8 mouse cellular contexts compared by ENCODE assay signal in the genomic region with DNA sequence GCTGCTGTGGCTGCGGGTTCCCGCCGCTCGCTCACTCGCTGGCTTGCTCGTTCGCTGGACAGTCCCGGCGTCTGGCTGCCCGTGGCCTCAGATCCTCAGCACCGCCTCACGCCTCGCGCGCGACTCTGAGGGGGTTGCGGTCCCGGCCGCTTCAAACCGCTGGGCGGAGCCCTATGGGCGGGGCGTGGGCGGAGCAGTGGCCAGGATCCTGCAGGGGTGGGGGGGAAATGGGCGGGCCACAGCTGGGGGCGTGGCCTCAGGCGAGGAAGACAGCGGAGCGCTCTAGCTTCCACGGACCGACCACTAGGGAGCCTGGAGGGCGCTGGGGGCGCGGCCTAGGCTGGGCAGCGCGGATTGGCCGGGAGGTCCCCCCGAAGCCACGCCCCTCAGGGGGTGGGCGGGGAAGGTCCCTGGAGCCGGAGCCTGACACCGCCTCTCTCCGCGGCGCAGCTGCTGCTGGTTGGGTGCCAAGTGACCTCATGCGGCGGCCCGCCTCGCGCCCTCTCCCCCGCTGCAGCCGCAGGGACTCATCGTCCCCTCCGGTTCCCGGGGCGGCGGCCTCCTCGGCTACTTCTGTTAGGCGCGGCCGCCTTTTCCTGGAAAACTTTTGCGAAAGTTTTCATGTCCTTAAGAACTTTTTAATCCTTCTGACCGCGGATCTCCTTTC. TPM values are rescaled to one million over a fixed set of nuclear protein-coding genes. Genes with fewer than 3 reads are reported as not detected.
DNase-seq lines count a peak whose midpoint lies in the region; ATAC-seq lines count a peak whose summit lies in the region.

A gene (minus strand): TSS at position 175 of the 667 bp plus-strand sequence.

- H3K4me1 ChIP-seq in hindbrain, embryonic 11.5 days (replicated peaks; ENCODE audit: control insufficient read depth, insufficient read depth, low read length): peaks cover 12% of the 10 kb centered on the region; the same call in 1 of the 2 replicates

- peaks cover 3% of the 10 kb centered on the region; the same call in 1 of the 2 replicates for H3K27me3 ChIP-seq in hindbrain, embryonic 11.5 days (ENCODE audit: control insufficient read depth, insufficient read depth, low read length)

- peak within 1 kb of the TSS; percentile 81 for H3K4me2 ChIP-seq in hindbrain, embryonic 11.5 days (replicated peaks; ENCODE audit: low read depth, low read length)

- peak within 1 kb of the TSS; percentile 97 for H3K27ac ChIP-seq in hindbrain, embryonic 11.5 days (ENCODE audit: low read depth, low read length)

- H3K9me3 ChIP-seq in hindbrain, embryonic 11.5 days (ENCODE audit: control insufficient read depth, low read length): no peaks in the 10 kb centered on the region

- under 1% methylated on average over 44 of the region's 64 CpGs for WGBS in hindbrain, embryonic 11.5 days

- peak; percentile 100 for DNase-seq in Muller cell, postnatal 12 days (ENCODE audit: inconsistent ontology term)
- DNase-seq in cerebellum, adult 9-11 months: peak; percentile 90
- DNase-seq in frontal cortex, adult 2 months (ENCODE audit: extremely low spot score in 1 of 2, low spot score in 1 of 2): peak; percentile 90 to 94
- DNase-seq in hindbrain, embryonic 11.5 days (ENCODE audit: low spot score): peak; percentile 100
- peak; percentile 95 to 97 for DNase-seq in layer of hippocampus, postnatal 10 days (ENCODE audit: low spot score in 2 of 2)
- DNase-seq in lung, postnatal 10 days: peak; percentile 100
- peak; percentile 100 for DNase-seq in ovary, postnatal 36 days (ENCODE audit: low spot score)
- DNase-seq in thymus, postnatal 25 days: peak; percentile 100

- peak within 1 kb of the TSS; percentile 84 for H3K9ac ChIP-seq in hindbrain, embryonic 11.5 days (ENCODE audit: low read depth, low read length)

- peak; percentile 98 for ATAC-seq in hindbrain, embryonic 11.5 days (ENCODE audit: low FRiP score)

- peak within 1 kb of the TSS; percentile 91 for H3K4me3 ChIP-seq in hindbrain, embryonic 11.5 days (ENCODE audit: low read depth, low read length)

- no peaks in the 10 kb centered on the region for H3K36me3 ChIP-seq in hindbrain, embryonic 11.5 days (ENCODE audit: control insufficient read depth, insufficient read depth, low read length)

RNA-seq across cellular contexts. Expression of the gene that starts here (rescaled TPM):
- 67.3 and 73.5 TPM in 2 replicates for polyA plus RNA-seq in frontal cortex, adult 2 months (2012; rRNA removed)
- 109 and 147 TPM in 2 replicates for polyA plus RNA-seq in hindbrain, embryonic 11.5 days (2014; fragmentation: Nextera tagmentation; extraction: Ambion mirVana)
- 10 to 100 TPM; 31.0 to 31.6 TPM for total RNA-seq in layer of hippocampus, postnatal 10 days (2021)

Comparison
In these comparisons a context has a peak if more than half of its experiments do, and no peak if none do; other contexts are left out.
1. Peak in every context shown above with its lines: DNase-seq, ATAC-seq, H3K4me3 ChIP-seq and H3K27ac ChIP-seq.